Mouse (Mus musculus) liver, adult (tissue): ENCODE results near the gene Ccdc12.

ENCODE experiments used
- GATA4 ChIP-seq: IDR thresholded peaks from 2 replicates; pipeline ENCODE4 v1.6.1; 2014; ENCODE audit warnings: mild to moderate bottlenecking, low read length; ENCODE audit not compliant: insufficient replicate concordance

The Ccdc12 gene

DNA sequence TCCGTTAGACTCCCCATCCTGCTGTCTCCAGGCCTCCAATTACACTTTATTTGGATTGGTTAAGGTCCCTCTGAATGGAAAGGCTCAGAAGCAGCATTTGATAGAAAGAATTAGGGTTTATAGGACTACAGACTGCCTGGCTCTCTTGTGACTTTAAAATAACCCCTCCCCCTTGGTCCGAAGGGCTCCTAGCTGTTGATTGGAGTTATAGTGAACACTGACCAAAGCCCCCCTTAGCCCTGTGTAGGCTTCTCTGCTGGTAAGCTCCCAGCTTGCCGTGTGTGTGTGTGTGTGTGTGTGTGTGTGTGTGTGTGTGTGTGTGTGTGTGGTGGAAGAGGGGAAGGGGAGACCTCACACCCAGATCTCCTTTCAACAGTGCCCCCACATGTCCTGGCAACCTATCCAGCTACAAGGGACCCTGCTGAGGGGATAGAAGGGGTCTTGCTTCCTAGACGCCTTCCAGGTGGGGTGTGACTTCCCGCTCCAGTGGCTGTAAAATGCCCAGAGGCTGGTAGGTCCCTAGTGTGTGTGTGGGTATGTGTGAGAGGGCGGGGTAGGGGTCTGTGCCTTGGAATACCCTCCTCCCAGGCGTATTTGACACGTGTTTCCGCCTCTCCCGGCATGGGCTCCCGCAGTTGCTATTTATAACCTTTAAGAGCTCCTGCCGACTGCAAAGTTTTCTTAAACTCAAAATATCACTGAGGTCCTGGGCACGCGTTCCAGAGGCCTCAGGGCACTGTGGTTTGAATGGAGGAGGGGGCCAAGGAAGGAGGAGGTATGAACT, 94.3 kb downstream of the Ccdc12 start:
- TF ChIP-seq GATA4 = no peak

DNA sequence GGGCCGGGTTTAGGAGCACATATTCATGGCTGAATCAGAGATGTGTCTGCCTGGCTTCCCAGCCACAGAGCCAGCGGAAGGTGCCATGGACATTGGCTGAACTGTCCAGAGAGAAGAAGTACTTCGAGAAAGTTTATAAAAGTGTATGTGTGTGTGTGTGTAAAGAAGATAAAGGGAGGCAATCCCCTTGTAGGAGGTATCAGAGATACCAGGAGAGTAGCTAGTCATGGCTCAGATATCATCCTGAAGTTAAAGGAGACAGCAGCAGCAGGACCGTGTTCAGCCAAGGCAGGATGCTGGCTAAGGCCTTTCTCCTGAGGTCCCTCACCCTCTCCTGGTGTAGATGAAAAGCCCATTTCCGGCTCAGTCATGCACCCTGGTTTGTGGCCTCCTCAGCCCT, 95.1 kb downstream of the Ccdc12 start:
- TF ChIP-seq GATA4 = no peak

DNA sequence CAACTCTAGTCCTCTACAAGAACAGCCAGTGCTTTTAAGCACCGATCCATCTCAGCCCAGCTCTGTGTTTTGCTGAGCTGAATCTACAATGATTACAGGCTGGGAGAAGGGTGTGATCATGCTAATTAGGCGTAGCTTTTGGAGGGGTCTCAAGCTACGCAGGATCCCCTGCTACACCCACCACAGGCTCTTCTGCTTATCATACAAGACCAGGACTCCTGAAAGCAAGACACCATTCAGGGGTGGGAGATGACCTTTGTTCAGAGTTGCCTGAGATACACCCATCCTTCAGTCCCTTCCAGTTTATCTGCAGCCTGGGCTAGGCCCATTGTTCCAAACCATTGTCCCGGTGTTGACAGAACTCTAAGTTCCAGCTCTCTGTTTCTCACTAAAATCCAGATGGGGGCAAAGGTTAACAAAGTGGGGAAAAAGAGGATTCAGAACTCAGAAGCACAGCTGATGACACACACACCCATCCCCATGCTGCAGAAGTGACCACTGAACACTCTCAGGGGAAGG, 96.7 kb downstream of the Ccdc12 start:
- no peak for TF ChIP-seq GATA4

GRCm38 (mm10) chr9:110753773-110754172, 97.5 kb downstream of the Ccdc12 start:
- peak; percentile 60; the same call in 1 of the 2 replicates for TF ChIP-seq GATA4

GRCm38 (mm10) chr9:110757816-110758215, 101.5 kb downstream of the Ccdc12 start:
- TF ChIP-seq GATA4 = no peak

DNA sequence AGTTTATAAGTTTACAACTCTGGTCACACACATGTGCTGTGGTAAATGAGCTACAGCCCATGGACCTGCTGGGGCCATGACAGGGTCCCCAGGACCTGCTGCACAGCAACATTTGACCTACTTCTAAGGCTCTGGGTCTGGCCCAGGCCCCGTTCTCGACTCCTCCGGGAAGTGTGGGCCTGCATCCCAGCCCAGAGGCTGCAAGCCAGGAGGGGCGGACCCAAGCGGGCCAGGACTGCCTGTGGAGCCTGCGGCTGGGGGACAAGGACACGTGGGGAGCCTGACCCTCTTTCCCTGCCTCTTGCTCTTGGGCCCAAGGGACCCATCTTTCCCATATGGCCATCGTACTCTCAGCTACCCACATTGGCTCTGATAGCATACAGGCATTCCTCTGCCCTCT, 102.3 kb downstream of the Ccdc12 start:
- TF ChIP-seq GATA4 = no peak

DNA sequence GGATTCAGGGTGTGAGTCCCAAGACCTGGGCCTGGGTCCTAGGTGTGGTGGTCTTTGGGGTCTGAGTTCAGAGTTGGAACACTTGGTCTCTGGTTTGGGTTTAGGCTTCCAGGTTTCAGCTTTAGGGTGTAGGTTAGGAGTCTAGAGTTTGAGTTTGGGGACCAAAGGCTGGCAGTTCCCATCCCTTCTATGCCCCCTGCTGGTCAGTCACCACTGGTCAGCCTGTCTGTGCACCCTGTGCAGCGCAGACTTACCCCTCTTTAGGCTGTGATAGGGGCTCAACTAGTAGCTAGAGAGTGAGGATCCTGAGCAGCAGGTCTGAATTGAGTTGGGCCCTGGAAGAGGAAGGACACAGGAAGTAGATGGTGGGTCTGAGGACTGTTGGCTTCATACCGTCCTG, 103.0 kb downstream of the Ccdc12 start:
- TF ChIP-seq GATA4 = no peak

DNA sequence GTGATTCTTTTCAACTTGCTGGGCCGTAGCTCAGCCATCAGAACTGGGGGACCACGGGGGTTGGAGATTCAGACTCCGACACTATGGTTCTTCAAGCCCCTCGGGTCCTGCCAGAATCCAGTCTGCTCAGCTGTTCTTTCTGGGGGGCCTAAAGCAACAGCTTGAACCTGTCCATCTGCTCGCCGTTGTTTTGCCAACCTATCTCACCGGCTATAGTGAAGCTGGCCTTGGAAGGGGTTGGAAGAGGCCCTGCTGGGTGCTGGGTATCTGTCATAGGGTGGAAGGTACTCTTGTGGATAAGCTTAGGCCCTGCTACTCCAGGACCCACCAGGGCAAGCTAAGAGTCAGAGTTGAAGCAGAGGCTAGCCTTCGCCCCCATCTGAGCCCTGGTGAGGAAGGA, 104.6 kb downstream of the Ccdc12 start:
- TF ChIP-seq GATA4 = no peak
